Mouse (Mus musculus): ENCODE measurements at regions not wholly inside any gene's neighbourhood (a gene's known extent, or its start where the extent isn't known, plus 50 kb on each side); places are given as distances from the start of the nearest gene placed in this dataset.

GRCm38 (mm10) chr12:44145321-44145720, 64.8 kb downstream of the Dnajb9 start:
- no peak for ATAC-seq (ENCODE audit: low FRiP score, low TSS enrichment)
- Histone ChIP-seq H3K27ac (ENCODE audit: low read length) (no peak overlapping the region), H3K4me2 (replicated peaks; ENCODE audit: low read depth, low read length) (no peak overlapping the region), H3K27me3 (ENCODE audit: insufficient read depth, low read length) (no peaks in the 10 kb centered on the region), H3K4me1 (ENCODE audit: insufficient read depth, low read length) (no peaks in the 10 kb centered on the region), H3K36me3 (ENCODE audit: insufficient read depth, low read length) (no peaks in the 10 kb centered on the region), H3K9me3 (ENCODE audit: low read length) (no peaks in the 10 kb centered on the region), H3K4me3 (ENCODE audit: low read length) (no peak overlapping the region), H3K9ac (replicated peaks; ENCODE audit: low read length) (no peak overlapping the region)
- WGBS = 87% methylated on average over 2 of the region's 2 CpGs

DNA sequence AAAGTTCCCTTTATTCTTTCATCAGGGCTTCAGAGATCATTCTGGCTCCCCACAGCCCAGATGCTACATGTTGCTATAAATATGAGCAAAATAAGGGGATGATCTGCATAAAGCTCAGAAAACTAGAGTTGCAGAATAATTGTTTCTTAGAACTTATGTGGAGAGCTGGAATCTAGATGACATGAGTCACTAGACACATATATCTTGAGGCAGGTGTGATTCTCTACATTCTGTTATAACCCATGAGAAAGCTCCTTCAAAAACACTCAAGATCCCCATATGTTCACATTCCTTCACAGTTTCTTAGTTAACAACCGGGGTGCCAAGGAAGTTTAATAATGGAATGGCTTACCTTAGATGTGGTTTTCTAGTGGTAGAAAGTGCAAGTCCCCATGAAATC, 71.1 kb downstream of the Dnajb9 start:
- Histone ChIP-seq H3K9ac (replicated peaks; ENCODE audit: low read length) (no peak overlapping the region), H3K4me2 (replicated peaks; ENCODE audit: low read depth, low read length) (no peak overlapping the region), H3K4me3 (ENCODE audit: low read length) (no peak overlapping the region), H3K27me3 (ENCODE audit: insufficient read depth, low read length) (no peaks in the 10 kb centered on the region), H3K36me3 (ENCODE audit: insufficient read depth, low read length) (no peaks in the 10 kb centered on the region), H3K4me1 (ENCODE audit: insufficient read depth, low read length) (no peaks in the 10 kb centered on the region), H3K27ac (ENCODE audit: low read length) (no peak overlapping the region), H3K9me3 (ENCODE audit: low read length) (no peaks in the 10 kb centered on the region)
- ATAC-seq (ENCODE audit: low FRiP score, low TSS enrichment) = no peak
- WGBS = 90% methylated on average over 1 of the region's 1 CpGs

- H3K36me3 ChIP-seq (ENCODE audit: insufficient read depth, low read length) = no peaks in the 10 kb centered on the region
- no peak overlapping the region for H3K4me3 ChIP-seq (ENCODE audit: low read length)
- H3K27ac ChIP-seq (ENCODE audit: low read length) = no peak overlapping the region
- no peaks in the 10 kb centered on the region for H3K9me3 ChIP-seq (ENCODE audit: low read length)
- no peak overlapping the region for H3K4me2 ChIP-seq (replicated peaks; ENCODE audit: low read depth, low read length)
- H3K27me3 ChIP-seq (ENCODE audit: insufficient read depth, low read length) = no peaks in the 10 kb centered on the region
- ATAC-seq (ENCODE audit: low FRiP score, low TSS enrichment) = no peak
- 93% methylated on average over 8 of the region's 8 CpGs for WGBS
- no peaks in the 10 kb centered on the region for H3K4me1 ChIP-seq (ENCODE audit: insufficient read depth, low read length)
- H3K9ac ChIP-seq (replicated peaks; ENCODE audit: low read length) = no peak overlapping the region
These were observed 81.3 kb downstream of the Dnajb9 start for GRCm38 (mm10) chr12:44128874-44129273.

DNA sequence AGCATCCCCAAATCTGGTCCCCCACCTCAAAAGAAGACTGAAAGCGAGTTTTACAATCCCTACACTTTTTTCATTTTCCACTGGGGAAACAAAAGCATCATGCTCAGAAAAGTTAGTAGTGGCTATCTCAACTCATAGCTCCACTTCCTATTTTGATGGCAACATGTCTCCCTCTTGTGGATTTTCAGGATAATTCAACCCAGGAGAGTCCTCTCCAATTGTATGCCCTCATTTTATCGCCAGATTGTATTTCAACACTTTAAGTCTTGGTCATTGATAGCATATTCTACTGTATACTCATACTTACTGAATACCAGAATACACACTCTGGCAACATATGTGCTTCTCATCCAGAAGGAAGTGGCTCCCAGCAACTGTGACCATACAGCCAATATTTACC, 105.0 kb downstream of the Dnajb9 start:
- Histone ChIP-seq H3K27ac (ENCODE audit: low read length) (no peak overlapping the region), H3K4me2 (replicated peaks; ENCODE audit: low read depth, low read length) (no peak overlapping the region), H3K4me3 (ENCODE audit: low read length) (no peak overlapping the region), H3K4me1 (ENCODE audit: insufficient read depth, low read length) (no peaks in the 10 kb centered on the region), H3K27me3 (ENCODE audit: insufficient read depth, low read length) (no peaks in the 10 kb centered on the region), H3K36me3 (ENCODE audit: insufficient read depth, low read length) (no peaks in the 10 kb centered on the region), H3K9me3 (ENCODE audit: low read length) (no peaks in the 10 kb centered on the region), H3K9ac (replicated peaks; ENCODE audit: low read length) (no peak overlapping the region)
- no peak for ATAC-seq (ENCODE audit: low FRiP score, low TSS enrichment)
- 46% methylated on average over 2 of the region's 2 CpGs for WGBS

DNA sequence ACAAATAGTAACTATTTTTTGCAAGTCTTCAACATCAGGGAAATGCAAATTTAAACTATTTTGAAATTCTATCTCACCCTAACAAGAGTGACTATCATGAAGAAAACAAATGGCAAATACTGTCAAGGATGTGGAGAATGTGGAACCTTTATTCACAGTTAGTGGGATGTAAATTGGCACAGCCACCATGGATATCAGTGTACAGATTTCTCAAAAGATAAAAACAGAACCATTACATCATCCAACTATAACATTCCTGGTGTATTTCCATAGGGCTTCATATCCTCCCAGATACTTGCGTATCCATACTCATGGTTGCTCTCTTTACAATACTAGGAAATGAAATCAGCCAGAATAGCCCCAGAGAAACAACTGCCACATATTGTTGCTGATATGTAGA, 110.9 kb downstream of the Dnajb9 start:
- Histone ChIP-seq H3K4me2 (replicated peaks; ENCODE audit: low read depth, low read length) (no peak overlapping the region), H3K9me3 (ENCODE audit: low read length) (no peaks in the 10 kb centered on the region), H3K36me3 (ENCODE audit: insufficient read depth, low read length) (no peaks in the 10 kb centered on the region), H3K4me3 (ENCODE audit: low read length) (no peak overlapping the region), H3K27ac (ENCODE audit: low read length) (no peak overlapping the region), H3K9ac (replicated peaks; ENCODE audit: low read length) (no peak overlapping the region), H3K27me3 (ENCODE audit: insufficient read depth, low read length) (no peaks in the 10 kb centered on the region), H3K4me1 (ENCODE audit: insufficient read depth, low read length) (no peaks in the 10 kb centered on the region)
- WGBS = 90% methylated on average over 1 of the region's 1 CpGs
- no peak for ATAC-seq (ENCODE audit: low FRiP score, low TSS enrichment)

GRCm38 (mm10) chr12:44071766-44072165, 138.4 kb downstream of the Dnajb9 start:
- no peak overlapping the region for H3K4me3 ChIP-seq (ENCODE audit: low read length)
- H3K4me2 ChIP-seq (replicated peaks; ENCODE audit: low read depth, low read length) = no peak overlapping the region
- H3K9me3 ChIP-seq (ENCODE audit: low read length) = no peaks in the 10 kb centered on the region
- no peak overlapping the region for H3K27ac ChIP-seq (ENCODE audit: low read length)
- peak; percentile 57; the same call in 1 of the 2 replicates for ATAC-seq (ENCODE audit: low FRiP score, low TSS enrichment)
- H3K9ac ChIP-seq (replicated peaks; ENCODE audit: low read length) = no peak overlapping the region
- H3K4me1 ChIP-seq (ENCODE audit: insufficient read depth, low read length) = no peaks in the 10 kb centered on the region
- 53% methylated on average over 5 of the region's 5 CpGs for WGBS
- no peaks in the 10 kb centered on the region for H3K36me3 ChIP-seq (ENCODE audit: insufficient read depth, low read length)
- no peaks in the 10 kb centered on the region for H3K27me3 ChIP-seq (ENCODE audit: insufficient read depth, low read length)

- Histone ChIP-seq H3K27me3 (ENCODE audit: insufficient read depth, low read length) (no peaks in the 10 kb centered on the region), H3K4me1 (ENCODE audit: insufficient read depth, low read length) (no peaks in the 10 kb centered on the region), H3K9me3 (ENCODE audit: low read length) (no peaks in the 10 kb centered on the region), H3K36me3 (ENCODE audit: insufficient read depth, low read length) (no peaks in the 10 kb centered on the region), H3K4me2 (replicated peaks; ENCODE audit: low read depth, low read length) (no peak overlapping the region), H3K4me3 (ENCODE audit: low read length) (no peak overlapping the region), H3K27ac (ENCODE audit: low read length) (no peak overlapping the region), H3K9ac (replicated peaks; ENCODE audit: low read length) (no peak overlapping the region)
- 87% methylated on average over 2 of the region's 2 CpGs for WGBS
- no peak for ATAC-seq (ENCODE audit: low FRiP score, low TSS enrichment)
These were observed 153.5 kb downstream of the Dnajb9 start for GRCm38 (mm10) chr12:44056493-44057163.

- no peaks in the 10 kb centered on the region for H3K9me3 ChIP-seq (ENCODE audit: low read length)
- H3K4me1 ChIP-seq (ENCODE audit: insufficient read depth, low read length) = no peaks in the 10 kb centered on the region
- H3K27ac ChIP-seq (ENCODE audit: low read length) = no peak overlapping the region
- no peak overlapping the region for H3K4me3 ChIP-seq (ENCODE audit: low read length)
- no peaks in the 10 kb centered on the region for H3K27me3 ChIP-seq (ENCODE audit: insufficient read depth, low read length)
- ATAC-seq (ENCODE audit: low FRiP score, low TSS enrichment) = no peak
- 55% methylated on average over 2 of the region's 2 CpGs for WGBS
- no peak overlapping the region for H3K9ac ChIP-seq (replicated peaks; ENCODE audit: low read length)
- H3K36me3 ChIP-seq (ENCODE audit: insufficient read depth, low read length) = no peaks in the 10 kb centered on the region
- H3K4me2 ChIP-seq (replicated peaks; ENCODE audit: low read depth, low read length) = no peak overlapping the region
These were observed 164.3 kb downstream of the Dnajb9 start for GRCm38 (mm10) chr12:44045806-44046205.

GRCm38 (mm10) chr12:44044388-44045105, 165.6 kb downstream of the Dnajb9 start:
- Histone ChIP-seq H3K4me3 (ENCODE audit: low read length) (no peak overlapping the region), H3K9ac (replicated peaks; ENCODE audit: low read length) (no peak overlapping the region), H3K9me3 (ENCODE audit: low read length) (no peaks in the 10 kb centered on the region), H3K27ac (ENCODE audit: low read length) (no peak overlapping the region), H3K36me3 (ENCODE audit: insufficient read depth, low read length) (no peaks in the 10 kb centered on the region), H3K27me3 (ENCODE audit: insufficient read depth, low read length) (no peaks in the 10 kb centered on the region), H3K4me2 (replicated peaks; ENCODE audit: low read depth, low read length) (no peak overlapping the region), H3K4me1 (ENCODE audit: insufficient read depth, low read length) (no peaks in the 10 kb centered on the region)
- WGBS = 61% methylated on average over 14 of the region's 14 CpGs
- ATAC-seq (ENCODE audit: low FRiP score, low TSS enrichment) = no peak

DNA sequence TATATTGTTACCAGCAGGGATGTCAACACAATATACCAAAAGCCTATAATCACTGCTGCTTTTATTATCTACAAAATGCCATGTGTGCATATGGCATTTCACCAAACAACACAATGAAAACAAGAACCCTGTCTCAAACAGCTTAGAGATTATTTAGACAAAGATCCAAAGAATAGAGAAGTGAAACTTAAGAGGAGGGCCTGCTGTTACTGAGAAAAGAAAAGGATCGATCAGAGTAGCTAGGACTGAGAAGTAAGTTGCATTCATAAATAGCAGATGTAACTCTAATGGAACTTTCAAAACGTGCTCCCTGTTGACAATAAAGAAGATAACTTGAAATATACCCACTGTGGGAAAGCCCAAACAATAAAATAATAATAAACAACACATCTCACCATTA, 203.3 kb downstream of the Dnajb9 start:
- H3K4me2 ChIP-seq (replicated peaks; ENCODE audit: low read depth, low read length) = no peak overlapping the region
- H3K27me3 ChIP-seq (ENCODE audit: insufficient read depth, low read length) = no peaks in the 10 kb centered on the region
- no peaks in the 10 kb centered on the region for H3K9me3 ChIP-seq (ENCODE audit: low read length)
- no peaks in the 10 kb centered on the region for H3K4me1 ChIP-seq (ENCODE audit: insufficient read depth, low read length)
- WGBS = 70% methylated on average over 2 of the region's 2 CpGs
- ATAC-seq (ENCODE audit: low FRiP score, low TSS enrichment) = no peak
- no peak overlapping the region for H3K9ac ChIP-seq (replicated peaks; ENCODE audit: low read length)
- no peak overlapping the region for H3K4me3 ChIP-seq (ENCODE audit: low read length)
- H3K27ac ChIP-seq (ENCODE audit: low read length) = no peak overlapping the region
- no peaks in the 10 kb centered on the region for H3K36me3 ChIP-seq (ENCODE audit: insufficient read depth, low read length)
